Mouse (Mus musculus): ENCODE results near the gene Arhgap11a.

DNA sequence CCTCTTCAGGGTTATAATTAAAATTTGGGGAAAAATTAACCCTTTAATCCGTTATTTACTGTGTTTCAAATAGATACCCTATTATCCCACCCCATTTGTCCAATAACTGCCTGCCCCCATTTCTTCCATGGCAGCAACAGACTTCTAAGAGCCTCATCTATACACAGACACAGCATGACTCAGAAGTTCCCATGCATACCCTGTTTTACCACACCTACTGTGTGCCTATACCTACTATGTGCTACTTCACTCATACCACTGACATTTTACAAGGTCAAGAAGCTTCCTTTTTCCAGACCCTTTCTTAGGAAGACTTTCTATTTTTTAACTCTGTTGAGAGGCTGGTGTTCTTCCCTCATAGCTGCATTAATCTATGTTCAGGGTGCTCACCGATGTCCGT lies 54.9 kb downstream of the Arhgap11a start:
- TF ChIP-seq GATA1 (IDR thresholded peaks at IDR 0.05; ENCODE audit: low read length) (no peak), TAL1 (IDR thresholded peaks at IDR 0.05; ENCODE audit: low read length) (no peak)
